Mouse (Mus musculus) brain, adult 2 months (tissue): ENCODE results near the gene Fstl5.
"Not testable (repeated sequence)": the region's sequence is repeated elsewhere in the genome, so short reads cannot be mapped to it uniquely, and the experiment has no call there.

Experiments
- DNase-seq: peaks from one replicate; pipeline ENCODE4 v3.0.0; 2011; ENCODE audit warnings: low read depth, low spot score

Fstl5 gene

DNA sequence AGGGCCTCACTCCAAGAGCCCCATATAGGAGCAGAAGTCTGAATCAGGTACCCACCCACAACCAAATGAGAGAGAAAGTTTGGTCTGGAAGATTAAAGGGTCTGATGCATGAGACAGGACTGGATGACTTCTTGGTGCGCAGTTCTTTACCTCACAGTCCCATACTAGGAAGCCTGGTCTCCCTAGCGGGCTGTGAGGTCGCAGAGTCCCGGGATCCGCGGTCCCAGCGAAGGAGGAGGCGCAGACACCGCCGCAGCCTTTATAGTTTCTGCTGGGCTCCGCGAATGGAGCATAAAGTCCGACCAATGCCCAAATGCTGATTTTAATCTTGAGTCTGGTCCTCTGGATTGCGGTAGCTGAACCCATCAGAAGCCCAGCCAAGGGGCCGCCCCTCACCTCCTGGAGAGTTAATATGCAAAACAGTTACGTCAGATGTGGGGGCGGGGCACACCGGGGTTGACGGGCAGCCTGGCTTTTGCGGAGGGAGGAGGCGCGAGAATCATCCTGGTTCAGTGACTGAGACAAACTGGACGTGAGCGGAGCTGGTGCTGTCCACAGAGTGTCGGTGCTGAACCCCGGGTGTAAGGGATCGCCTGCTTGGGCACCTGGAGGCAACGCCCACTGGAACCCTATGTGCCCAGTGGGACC lies at the start of gene Fstl5:
Fstl5 (plus strand) TSS at position 211 of the 648 bp plus-strand sequence.
- peak; percentile 94 for DNase-seq

DNA sequence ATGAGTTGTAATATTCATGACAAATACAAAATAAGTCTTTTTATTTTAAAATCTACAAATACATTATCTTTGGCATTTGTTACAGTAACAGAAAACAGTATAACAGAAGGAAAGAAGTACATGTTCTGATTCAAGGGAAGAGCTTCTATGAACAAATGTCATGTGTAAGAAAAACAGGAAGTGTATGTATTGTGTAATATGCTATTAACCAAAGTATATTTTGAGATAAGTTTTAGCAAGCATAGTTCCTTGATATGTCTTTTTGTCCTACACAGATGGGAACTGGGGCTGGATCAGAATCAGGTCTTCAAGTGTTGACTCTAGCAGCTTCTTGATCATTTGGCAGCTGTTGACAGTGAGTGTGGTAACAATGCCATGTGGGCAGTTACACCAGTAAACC lies 48.5 kb upstream of the Fstl5 start:
- no peak for DNase-seq

DNA sequence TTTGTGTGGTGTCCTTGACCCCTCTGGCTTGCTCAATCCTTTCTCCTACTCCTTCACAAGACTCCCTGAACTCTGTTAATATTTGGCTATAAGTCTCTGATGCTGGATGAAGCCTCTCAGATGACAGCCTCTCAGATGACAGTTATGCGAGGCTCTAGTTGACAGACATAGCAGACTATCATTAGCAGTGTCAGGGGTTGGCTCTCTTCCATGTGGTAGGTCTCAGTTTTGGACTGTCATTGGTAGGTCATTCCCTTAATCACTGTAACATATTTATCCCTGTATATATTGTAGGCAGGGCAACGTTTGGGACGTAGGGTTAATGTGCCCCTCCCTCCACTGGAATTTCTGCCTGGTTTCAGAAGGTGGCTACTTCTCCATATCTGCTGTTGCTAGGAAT lies 22.9 kb upstream of the Fstl5 start:
- no peak for DNase-seq

DNA sequence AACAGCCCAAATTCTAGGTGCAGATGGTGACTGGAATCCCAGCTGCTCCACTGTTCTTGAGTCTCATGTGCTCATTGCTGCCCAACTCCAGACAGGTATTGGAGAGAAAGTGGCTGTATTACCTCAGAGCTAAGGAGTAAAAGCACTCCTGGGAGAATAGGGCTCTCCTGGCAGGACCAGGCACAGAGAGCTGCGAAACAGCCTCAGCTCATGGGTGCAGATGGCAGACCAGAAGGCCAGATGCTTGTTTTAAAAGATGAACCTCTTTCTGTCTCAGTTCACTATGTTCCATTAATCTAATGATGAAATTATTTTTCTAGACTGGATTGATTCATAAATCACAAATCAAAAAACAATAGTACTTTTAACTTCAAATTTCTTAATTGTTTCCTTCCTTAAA lies 12.1 kb upstream of the Fstl5 start:
- no peak for DNase-seq

DNA sequence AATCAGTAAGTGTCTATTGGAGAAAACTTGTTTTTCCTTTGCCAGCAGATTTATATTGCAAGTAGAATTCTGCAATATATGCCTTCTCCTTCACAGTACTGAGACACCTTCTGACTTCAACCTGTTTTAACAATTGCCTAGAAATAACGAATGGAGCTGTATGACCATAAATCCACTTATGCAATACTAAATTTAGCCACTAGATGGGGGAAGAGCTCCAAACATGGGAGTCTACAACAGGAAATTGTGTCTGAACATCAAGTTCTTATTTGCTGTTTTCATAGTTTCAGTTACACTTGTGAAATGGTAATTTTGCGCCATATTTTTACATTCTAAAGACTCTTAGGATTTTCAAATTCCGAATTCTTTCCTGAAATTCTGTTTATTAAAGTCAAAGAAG lies 6.2 kb upstream of the Fstl5 start:
- peak; percentile 88 for DNase-seq

DNA sequence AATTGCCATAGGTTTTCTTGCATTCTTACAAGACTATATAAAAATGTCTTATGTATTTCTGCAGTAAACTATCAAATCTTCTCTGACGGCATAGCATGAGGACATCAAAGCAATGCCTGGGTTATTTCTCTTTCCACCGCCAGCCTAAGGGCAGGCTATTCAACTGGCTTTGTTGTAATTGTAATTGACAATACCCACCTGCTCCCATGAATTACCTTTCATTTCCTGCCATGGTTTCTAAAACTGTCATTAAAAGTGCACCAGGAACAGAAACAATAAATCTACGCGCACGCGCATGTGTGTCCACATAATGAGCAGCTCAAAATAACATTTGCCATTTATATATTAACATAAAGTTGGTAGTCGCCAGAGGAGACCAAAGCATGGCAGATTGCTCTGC lies 1.2 kb upstream of the Fstl5 start:
- DNase-seq, result no peak

DNA sequence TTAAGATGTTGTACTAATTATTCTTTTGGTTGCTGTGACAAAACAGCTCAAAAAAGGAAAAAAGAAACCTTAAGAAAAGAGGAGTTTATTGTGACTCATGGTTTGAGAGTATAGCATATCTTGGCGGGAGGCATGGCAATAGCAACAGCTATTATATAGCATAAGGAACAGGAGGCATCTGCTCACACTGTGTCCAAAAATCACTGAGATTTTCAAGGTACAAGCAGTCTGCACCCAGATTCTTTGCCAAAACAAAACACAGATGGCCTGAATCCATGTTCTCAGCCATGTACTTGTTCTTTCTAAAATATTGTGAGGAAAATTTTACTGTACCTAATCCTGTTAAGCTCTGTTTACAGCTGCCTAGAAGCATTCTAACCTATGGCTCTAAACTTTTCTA lies 66.4 kb downstream of the Fstl5 start:
- peak; percentile 85 for DNase-seq

DNA sequence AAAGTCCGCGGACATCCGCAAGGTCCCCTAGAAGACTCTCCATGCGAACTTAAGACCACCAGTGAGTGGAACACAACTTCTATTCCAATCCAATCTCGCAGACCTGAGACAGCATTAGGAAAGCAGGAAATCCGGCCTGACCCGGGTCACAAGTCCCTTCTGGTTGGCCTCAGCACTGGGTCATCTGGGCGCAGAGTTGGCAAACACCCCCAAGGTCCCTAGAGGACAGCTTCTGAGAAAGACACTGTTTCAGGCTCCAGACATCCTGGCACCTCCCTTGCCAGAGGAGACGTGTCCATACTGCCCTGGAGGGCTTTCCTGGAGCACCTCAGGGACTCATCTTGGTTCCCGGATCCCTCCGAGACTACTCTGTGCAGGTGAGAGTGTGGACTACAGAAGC lies 73.8 kb downstream of the Fstl5 start:
- DNase-seq, result no peak

DNA sequence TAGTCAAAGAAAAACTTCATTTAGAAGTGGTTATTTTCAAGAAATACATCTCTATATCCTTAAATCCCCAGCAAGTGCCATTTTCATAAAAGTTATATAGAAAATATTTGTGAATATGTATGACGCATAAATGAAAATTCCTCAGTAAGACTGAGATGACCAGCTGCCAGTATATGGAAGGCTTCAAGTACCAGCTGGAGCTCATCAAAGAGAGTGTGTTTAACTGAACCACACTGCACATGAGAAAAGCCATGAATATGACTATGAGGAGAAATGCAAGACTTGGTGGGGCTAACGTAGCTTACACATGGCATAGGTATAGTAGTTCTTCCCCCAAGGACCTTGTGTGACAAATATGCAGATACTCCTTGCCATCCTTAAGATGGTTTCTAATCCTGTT lies 164.8 kb downstream of the Fstl5 start:
- no peak for DNase-seq

DNA sequence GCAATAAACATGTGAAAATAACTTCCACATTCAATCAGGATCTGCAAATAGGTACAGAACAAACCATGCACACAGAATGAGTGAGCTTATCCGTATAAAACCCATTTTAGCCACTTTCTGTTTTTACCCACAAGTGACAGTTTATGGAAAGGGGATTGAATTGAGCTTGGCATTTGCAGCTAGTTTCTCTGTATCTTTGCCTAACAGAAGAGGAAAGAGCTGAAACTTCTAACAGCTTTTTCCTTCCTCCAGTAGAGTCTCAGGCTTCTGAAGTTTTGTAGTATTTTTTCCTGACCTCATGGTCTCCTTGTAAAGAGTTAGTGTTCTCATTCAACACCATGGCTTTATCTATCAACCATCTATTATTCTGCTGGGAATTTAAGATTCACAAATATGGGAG lies 177.3 kb downstream of the Fstl5 start:
- no peak for DNase-seq

DNA sequence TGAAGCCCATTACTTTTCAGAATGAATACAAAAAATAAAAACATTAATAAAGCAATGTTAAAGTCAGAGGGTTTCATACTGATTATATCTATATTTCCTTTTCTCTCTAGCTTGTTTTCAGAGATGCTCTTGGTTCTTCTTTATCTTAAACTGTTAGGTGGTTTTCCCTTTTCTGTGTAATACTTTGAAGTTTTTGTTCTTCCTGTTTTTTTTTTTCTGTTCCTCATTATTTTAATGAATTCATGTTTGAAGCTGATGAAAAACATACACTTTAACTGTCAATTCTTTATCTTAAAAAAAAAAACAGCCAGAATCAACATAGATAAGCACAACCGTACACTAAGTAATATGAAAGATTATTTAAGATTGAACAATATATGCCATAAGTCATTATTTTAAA lies 218.9 kb downstream of the Fstl5 start:
- DNase-seq, result no peak

DNA sequence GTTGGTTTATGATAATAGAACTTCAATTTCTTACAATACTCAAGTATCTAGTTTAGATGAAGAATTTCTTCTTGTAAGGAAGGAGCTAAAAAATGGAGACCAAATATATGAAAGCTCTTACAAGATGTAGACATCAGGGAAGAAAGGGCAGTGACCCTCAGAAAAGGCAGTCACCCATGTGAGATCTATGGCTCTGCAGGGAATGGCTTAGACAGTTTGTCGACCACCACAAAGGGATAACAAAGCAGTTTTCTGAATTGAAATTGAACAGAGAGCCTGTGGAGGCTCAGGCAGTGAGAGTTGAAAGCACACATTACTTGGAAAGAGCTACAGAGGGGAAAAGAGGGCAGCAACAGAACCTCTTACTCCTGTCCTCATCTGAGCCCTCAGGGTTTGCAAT lies 220.3 kb downstream of the Fstl5 start:
- DNase-seq, result no peak

DNA sequence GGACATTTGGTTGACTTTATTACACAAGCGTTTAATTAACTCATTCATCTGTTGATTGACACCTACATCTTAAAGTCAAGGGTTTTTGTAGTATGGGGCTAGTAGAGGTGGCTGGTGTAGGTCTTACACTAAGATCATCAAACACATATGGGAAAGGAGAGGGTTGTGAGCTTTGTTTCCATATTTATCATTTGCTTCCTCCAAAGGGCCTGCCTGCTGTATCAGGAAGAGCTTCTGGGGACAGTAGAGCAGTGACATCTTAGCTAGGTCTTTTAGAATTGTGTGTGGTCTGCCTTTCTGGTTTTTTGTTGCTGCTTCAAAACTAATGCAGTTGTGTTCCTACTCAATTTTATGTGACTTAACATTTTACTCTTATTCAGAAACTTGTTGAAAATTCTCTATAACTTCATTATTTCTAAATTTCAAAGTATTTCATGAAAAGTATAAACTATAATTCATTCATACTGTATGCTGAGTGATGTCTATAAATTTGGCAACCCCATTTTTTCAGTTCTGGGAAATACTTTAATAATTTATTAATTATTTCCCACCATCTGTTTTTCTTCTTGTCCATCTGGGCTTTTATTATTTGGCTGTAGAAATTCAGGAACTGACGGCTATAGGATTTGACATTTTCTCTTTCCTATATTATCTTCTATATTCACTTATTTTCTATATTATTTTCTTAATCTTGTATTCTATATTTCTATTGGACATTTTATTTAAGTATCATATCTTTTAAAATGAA lies 227.1 kb downstream of the Fstl5 start:
- DNase-seq, result peak; percentile 71

DNA sequence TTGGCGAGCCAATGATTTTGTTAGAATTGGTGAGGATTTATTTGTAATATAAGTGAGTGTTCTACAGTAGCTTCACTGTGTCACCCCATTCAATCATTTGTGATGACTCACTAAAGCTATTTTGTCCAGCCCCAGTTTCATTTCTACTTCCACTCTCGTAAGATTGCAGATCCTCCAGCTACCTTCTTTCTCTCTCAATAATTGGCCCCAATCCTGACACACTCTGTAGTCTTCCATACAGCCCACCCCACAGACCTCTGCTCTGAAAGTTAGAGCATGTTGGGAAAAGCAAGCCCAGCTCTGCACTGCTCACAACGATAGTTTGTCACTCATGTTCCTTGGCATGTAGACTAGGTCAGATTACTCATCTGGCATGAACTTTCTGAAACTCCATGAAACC lies 242.9 kb downstream of the Fstl5 start:
- DNase-seq, result no peak

DNA sequence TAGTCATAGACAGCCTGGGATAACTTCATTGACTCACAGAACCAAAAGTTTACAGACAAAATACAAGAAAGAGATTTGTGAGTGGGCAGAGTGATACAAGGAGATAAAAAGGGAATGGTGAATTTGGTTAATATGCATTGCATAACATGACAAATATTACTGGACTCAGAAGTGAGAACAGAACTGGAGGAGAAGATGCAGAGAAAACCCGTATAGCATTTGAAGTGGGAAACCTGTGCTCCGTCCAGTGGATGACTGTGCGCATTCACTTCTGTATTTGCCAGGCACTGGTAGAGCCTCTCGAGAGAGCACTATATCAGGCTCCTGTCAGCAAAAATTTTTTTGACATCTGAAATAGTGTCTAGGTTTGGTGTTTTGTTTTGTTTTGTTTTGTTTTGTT lies 245.5 kb downstream of the Fstl5 start:
- DNase-seq, result no peak

DNA sequence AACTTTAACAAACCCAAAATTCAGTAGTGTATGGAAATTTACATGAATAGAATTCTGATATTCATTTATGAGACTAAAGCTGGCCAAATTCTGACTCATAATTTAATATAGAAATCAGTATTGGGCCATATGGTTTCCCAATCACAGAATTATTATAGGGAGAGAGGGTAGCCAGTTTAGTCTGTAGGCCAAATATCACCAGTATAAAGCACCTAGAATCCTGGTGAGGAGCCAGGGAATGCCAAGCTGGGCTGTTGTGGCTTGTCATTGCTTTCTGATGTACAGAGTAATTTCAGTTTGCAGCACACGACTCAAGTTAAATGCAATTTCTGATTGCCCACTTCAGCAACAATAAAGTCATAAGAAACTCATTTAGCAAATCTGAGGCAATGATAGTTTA lies 248.4 kb downstream of the Fstl5 start:
- peak; percentile 59 for DNase-seq

DNA sequence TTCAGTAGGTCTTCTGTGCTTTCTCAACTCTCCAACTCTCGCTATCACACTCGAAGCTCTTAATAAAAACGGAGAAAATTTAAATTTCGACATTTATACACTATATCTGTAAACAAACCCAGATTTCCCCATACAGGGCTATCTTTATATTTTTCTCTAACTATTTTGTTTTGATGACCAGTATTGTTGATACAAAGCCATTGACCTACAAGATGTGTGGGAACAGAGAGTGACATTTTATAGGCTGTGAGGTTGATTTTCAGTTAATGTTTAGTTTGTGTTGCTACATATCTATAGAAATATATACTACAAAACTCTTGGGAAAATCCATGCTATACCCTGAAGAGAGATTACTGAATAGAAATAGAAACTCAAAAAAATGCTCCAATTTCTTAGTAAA lies 262.9 kb downstream of the Fstl5 start:
- DNase-seq, result no peak

DNA sequence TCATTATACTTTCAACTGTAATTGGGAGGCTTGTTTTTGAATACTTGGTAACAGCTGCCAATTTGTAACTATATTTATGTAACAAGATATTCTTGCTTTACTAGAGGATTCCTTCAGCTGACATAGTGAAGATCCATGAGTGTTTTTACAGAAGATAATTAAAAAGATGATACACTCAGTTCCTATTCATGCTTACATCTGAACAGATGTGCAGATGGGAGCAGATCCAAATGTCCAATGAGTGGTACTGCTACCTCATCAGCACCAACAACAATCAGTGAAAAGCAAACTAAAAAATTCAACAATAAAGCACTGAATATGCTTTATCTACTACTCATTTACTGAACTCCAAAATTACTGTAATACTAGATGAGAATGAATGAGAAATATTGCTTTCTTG lies 292.9 kb downstream of the Fstl5 start:
- peak; percentile 36 for DNase-seq

DNA sequence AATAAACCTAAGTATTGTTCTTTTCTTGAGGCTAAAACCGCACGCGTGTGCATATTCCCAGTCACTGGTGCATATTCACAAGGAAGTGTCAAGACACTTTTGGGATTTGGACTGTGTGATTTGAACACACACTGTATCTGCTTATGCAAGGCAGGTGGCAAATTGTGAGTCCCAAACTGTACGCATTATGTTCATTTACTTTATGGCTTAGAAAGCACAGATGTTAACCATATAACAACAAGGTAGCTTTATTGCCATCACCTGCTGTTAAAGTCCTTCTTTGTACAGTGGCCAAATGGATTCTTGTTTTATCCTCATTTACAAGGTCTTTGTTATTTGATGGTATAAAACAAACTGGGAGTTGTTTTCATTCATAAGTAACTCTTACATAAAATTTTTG lies 295.8 kb downstream of the Fstl5 start:
- DNase-seq, result peak; percentile 2

DNA sequence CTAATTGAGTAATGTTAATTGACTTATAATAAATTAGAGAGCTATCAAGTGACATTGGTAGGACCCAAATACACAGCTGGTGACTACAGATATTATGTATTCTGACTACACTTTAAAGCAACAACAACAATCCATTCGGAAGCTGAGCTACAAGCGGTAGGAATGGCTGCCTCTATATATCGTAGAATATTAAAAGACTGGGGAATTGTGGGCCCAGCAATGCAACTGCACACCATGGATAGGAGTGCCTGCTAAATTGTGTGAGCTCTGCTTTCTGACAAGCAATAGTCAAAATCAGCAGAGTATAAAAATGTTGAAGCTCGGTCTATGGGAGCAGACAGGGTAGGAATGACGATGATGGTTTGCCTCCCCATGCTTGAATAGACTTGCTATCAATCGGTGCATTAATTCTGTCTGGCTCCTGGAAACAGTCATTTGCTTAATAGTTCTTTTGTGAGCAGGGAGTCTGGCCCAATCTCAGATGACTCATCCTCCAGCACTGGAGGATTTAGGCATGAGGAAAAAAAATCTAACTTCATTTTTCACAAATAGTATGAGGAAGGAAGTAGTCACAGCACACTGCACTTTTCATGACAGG lies 354.8 kb downstream of the Fstl5 start:
- peak; percentile 86 for DNase-seq

DNA sequence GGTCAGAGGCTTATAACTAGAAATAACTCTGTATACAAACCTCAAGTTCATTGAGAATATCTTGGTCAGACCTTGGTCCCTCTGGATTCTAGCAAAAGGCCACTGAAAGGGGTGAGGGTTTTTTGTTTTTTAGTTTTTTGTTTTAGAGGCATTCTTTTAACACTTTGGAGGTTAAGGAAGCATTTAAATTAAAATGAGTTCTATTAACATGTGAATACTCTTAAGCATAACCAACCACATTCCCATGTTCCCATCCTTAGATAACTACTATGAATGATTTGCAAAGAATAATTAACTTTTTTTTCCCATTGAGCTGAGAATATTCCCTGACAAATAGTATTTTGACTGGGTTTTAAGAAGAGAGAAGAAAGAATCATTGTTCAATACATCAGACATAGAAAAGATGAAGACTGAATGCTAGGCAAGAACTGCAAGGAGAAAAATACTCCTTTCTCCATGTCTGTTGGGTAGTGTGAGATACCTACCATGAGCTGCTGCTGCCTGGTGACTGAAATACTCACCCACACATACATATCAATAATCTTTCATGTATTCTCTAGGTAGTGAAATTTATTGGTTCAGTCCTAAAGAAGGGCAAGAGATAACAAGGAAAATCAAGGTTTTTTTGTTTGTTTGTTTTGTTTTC lies 393.3 kb downstream of the Fstl5 start:
- DNase-seq, result no peak

DNA sequence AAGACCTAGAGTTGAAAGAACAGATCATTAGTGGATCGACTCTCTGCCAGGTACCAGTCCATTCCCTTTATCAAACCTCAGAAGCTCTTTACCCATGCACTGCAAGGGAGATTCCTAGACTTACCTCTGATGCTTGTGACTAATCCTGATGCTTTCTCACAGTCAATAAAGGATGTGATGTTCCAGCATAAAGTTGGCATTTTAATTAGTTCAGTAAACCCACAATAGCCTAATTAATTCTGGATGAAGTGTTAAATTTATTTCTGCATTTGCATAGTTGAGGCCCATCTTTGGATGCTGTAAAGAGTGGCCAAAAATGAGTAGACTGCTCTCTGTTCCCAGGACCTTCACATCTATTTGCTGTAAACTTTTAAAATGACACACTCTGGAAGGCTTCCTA lies 394.1 kb downstream of the Fstl5 start:
- DNase-seq, result no peak

DNA sequence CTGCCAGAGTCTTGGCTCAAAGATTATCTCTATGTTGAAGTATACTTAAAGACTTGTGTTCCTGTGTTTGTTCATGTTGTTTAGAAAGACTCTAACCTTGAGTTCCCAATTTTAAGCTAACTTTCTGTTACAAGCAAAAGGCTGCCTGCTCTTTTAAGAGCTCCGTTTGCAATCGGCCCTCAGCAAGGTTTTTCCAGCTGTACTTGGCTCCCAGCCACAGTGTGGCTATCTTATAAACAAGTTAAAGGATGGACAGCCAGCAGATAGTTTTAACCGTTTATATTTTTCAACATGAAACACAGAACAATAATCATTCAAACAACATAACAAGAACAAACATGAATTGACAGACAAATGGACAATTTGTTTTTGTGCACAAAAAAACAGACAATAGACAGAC lies 433.8 kb downstream of the Fstl5 start:
- not testable (repeated sequence) for DNase-seq
